Mouse (Mus musculus) kidney, embryonic 14.5 days (tissue): ENCODE data around the gene Vash1. TPM values are rescaled to one million over a fixed set of nuclear protein-coding genes. Genes with fewer than 3 reads are reported as not detected.

ENCODE experiments used
- ATAC-seq: fragments of 200-750 bp; cut with Nextera tagmentation; 2 replicates; pipeline ENCODE4 v1.8.0; 2017; ENCODE audit warnings: moderate number of reproducible peaks, mild to moderate bottlenecking, moderate TSS enrichment, moderate library complexity; ENCODE audit not compliant: low FRiP score, low TSS enrichment
- H3K27ac ChIP-seq: fragments of 300-500 bp; sonication (generic); 2 replicates; pipeline ENCODE4 v1.5.1; 2014; ENCODE audit warnings: low read depth, mild to moderate bottlenecking, low read length, moderate library complexity, mixed read lengths
- H3K27me3 ChIP-seq: fragments of 300-500 bp; sonication (generic); 2 replicates; pipeline ENCODE4 v1.6.1; 2014; ENCODE audit warnings: mild to moderate bottlenecking, low read length; ENCODE audit not compliant: control insufficient read depth, insufficient read depth
- H3K36me3 ChIP-seq: fragments of 300-500 bp; sonication (generic); 2 replicates; pipeline ENCODE4 v1.6.1; 2014; ENCODE audit warnings: low read length, mixed read lengths; ENCODE audit not compliant: control insufficient read depth, insufficient read depth
- H3K4me1 ChIP-seq: fragments of 300-500 bp; sonication (generic); 2 replicates; pipeline ENCODE4 v1.6.1; 2014; ENCODE audit warnings: low read length, mixed read lengths; ENCODE audit not compliant: control insufficient read depth, insufficient read depth
- H3K4me2 ChIP-seq: fragments of 300-500 bp; sonication (generic); replicated peaks from 2 replicates; pipeline ENCODE4 v1.6.1; 2014; ENCODE audit warnings: low read depth, mild to moderate bottlenecking, low read length
- H3K4me3 ChIP-seq: fragments of 300-500 bp; sonication (generic); 2 replicates; pipeline ENCODE4 v1.5.1; 2014; ENCODE audit warnings: mild to moderate bottlenecking, low read length
- H3K9ac ChIP-seq: fragments of 300-500 bp; sonication (generic); 2 replicates; pipeline ENCODE4 v1.6.1; 2014; ENCODE audit warnings: low read depth, mild to moderate bottlenecking, low read length, moderate library complexity
- H3K9me3 ChIP-seq: fragments of 300-500 bp; sonication (generic); 2 replicates; pipeline ENCODE4 v1.6.1; 2016; ENCODE audit warnings: low read length; ENCODE audit not compliant: control insufficient read depth
- WGBS: fragments of 180-500 bp; shearing (Covaris S2); extraction: QIAGEN DNeasy Blood & Tissue Kit; methylation state at CpG from one replicate; pipeline ENCODE4 v1.1.7; 2014; 5-methylcytosine and 5-hydroxymethylcytosine counted together
- polyA plus RNA-seq: library from polyadenylated mRNA; unstranded; fragments of >200 nt; fragmentation: Nextera tagmentation; extraction: Ambion mirVana; gene quantifications from 2 replicates; pipeline ENCODE4 v1.2.1, GENCODE M21; 2014

Gene Vash1
- polyA plus RNA-seq, 1 experiment from 2014 or later = 9.6 TPM

GRCm38 (mm10) chr12:86648489-86648888, 30.0 kb upstream of the Vash1 start:
- WGBS = 83% methylated on average over 3 of the region's 3 CpGs
- H3K9ac ChIP-seq = no peak overlapping the region
- no peaks in the 10 kb centered on the region; the same call in 1 of the 2 replicates for H3K4me1 ChIP-seq
- no peak overlapping the region for H3K4me3 ChIP-seq
- no peaks in the 10 kb centered on the region for H3K9me3 ChIP-seq
- no peaks in the 10 kb centered on the region for H3K27me3 ChIP-seq
- H3K36me3 ChIP-seq = no peaks in the 10 kb centered on the region
- H3K4me2 ChIP-seq = no peak overlapping the region
- no peak overlapping the region for H3K27ac ChIP-seq
- ATAC-seq = no peak

GRCm38 (mm10) chr12:86651301-86651860, 27.1 kb upstream of the Vash1 start:
- H3K4me3 ChIP-seq = no peak overlapping the region
- no peak overlapping the region for H3K27ac ChIP-seq
- no peak overlapping the region for H3K9ac ChIP-seq
- no peak for ATAC-seq
- H3K36me3 ChIP-seq = no peaks in the 10 kb centered on the region
- H3K9me3 ChIP-seq = no peaks in the 10 kb centered on the region
- no peaks in the 10 kb centered on the region for H3K27me3 ChIP-seq
- no peaks in the 10 kb centered on the region; the same call in 1 of the 2 replicates for H3K4me1 ChIP-seq
- no peak overlapping the region for H3K4me2 ChIP-seq
- WGBS = 90% methylated on average over 8 of the region's 8 CpGs

GRCm38 (mm10) chr12:86652570-86653041, 25.9 kb upstream of the Vash1 start:
- H3K4me3 ChIP-seq = no peak overlapping the region
- no peak for ATAC-seq
- no peaks in the 10 kb centered on the region for H3K27me3 ChIP-seq
- H3K9me3 ChIP-seq = no peaks in the 10 kb centered on the region
- no peaks in the 10 kb centered on the region for H3K36me3 ChIP-seq
- no peak overlapping the region for H3K4me2 ChIP-seq
- no peak overlapping the region for H3K27ac ChIP-seq
- WGBS = 60% methylated on average over 4 of the region's 4 CpGs
- H3K4me1 ChIP-seq = no peaks in the 10 kb centered on the region
- H3K9ac ChIP-seq = no peak overlapping the region

- Histone ChIP-seq H3K9me3 (no peaks in the 10 kb centered on the region), H3K4me1 (no peaks in the 10 kb centered on the region), H3K4me2 (no peak overlapping the region), H3K4me3 (no peak overlapping the region), H3K27me3 (no peaks in the 10 kb centered on the region), H3K9ac (no peak overlapping the region), H3K27ac (no peak overlapping the region), H3K36me3 (no peaks in the 10 kb centered on the region)
- WGBS = 34% methylated on average over 6 of the region's 6 CpGs
- no peak for ATAC-seq
These were observed 19.0 kb upstream of the Vash1 start for GRCm38 (mm10) chr12:86659447-86659968.

GRCm38 (mm10) chr12:86660466-86660865, 18.0 kb upstream of the Vash1 start:
- Histone ChIP-seq H3K4me1 (no peaks in the 10 kb centered on the region), H3K36me3 (no peaks in the 10 kb centered on the region)

GRCm38 (mm10) chr12:86665656-86666055, 12.8 kb upstream of the Vash1 start:
- Histone ChIP-seq H3K27ac (no peak overlapping the region), H3K27me3 (no peaks in the 10 kb centered on the region), H3K4me3 (no peak overlapping the region), H3K36me3 (no peaks in the 10 kb centered on the region), H3K9ac (no peak overlapping the region), H3K4me1 (no peaks in the 10 kb centered on the region), H3K4me2 (no peak overlapping the region), H3K9me3 (no peaks in the 10 kb centered on the region)
- no peak for ATAC-seq
- 71% methylated on average over 3 of the region's 3 CpGs for WGBS

More at GRCm38 (mm10) chr12:86660466-86660865, 18.0 kb upstream of the Vash1 start:
- 74% methylated on average over 2 of the region's 2 CpGs for WGBS
- H3K9me3 ChIP-seq = no peaks in the 10 kb centered on the region
- no peak overlapping the region for H3K9ac ChIP-seq
- H3K27ac ChIP-seq = no peak overlapping the region
- no peak overlapping the region for H3K4me2 ChIP-seq
- no peak for ATAC-seq
- H3K27me3 ChIP-seq = no peaks in the 10 kb centered on the region
- no peak overlapping the region for H3K4me3 ChIP-seq

GRCm38 (mm10) chr12:86668404-86668803, 10.1 kb upstream of the Vash1 start:
- no peak for ATAC-seq
- Histone ChIP-seq H3K27ac (no peak overlapping the region), H3K36me3 (no peaks in the 10 kb centered on the region), H3K27me3 (no peaks in the 10 kb centered on the region), H3K4me3 (no peak overlapping the region), H3K4me1 (no peaks in the 10 kb centered on the region), H3K9me3 (no peaks in the 10 kb centered on the region), H3K4me2 (no peak overlapping the region), H3K9ac (no peak overlapping the region)
- WGBS = 93% methylated on average over 2 of the region's 2 CpGs

GRCm38 (mm10) chr12:86672105-86672504, 6.4 kb upstream of the Vash1 start:
- 78% methylated on average over 4 of the region's 4 CpGs for WGBS
- Histone ChIP-seq H3K4me3 (no peak overlapping the region), H3K4me2 (no peak overlapping the region), H3K27ac (no peak overlapping the region), H3K9me3 (no peaks in the 10 kb centered on the region), H3K36me3 (no peaks in the 10 kb centered on the region), H3K27me3 (no peaks in the 10 kb centered on the region), H3K4me1 (no peaks in the 10 kb centered on the region), H3K9ac (no peak overlapping the region)
- no peak; the same call in 1 of the 2 replicates for ATAC-seq

- no peak for ATAC-seq
- Histone ChIP-seq H3K36me3 (no peaks in the 10 kb centered on the region), H3K4me3 (no peak overlapping the region), H3K9me3 (no peaks in the 10 kb centered on the region), H3K27ac (no peak overlapping the region), H3K4me1 (no peaks in the 10 kb centered on the region), H3K9ac (no peak overlapping the region), H3K4me2 (no peak overlapping the region), H3K27me3 (no peaks in the 10 kb centered on the region)
- 77% methylated on average over 5 of the region's 5 CpGs for WGBS
These were observed 6.0 kb upstream of the Vash1 start for GRCm38 (mm10) chr12:86672507-86672906.
